Mouse (Mus musculus) neural tube, embryonic 13.5 days (tissue): Measurements from ENCODE around the gene Srp9. TPM values are rescaled to one million over a fixed set of nuclear protein-coding genes. Genes with fewer than 3 reads are reported as not detected.
"Not testable (repeated sequence)": the region's sequence is repeated elsewhere in the genome, so short reads cannot be mapped to it uniquely, and the experiment has no call there.

Experiments used
- ATAC-seq: fragments of 200-750 bp; cut with Nextera tagmentation; 2 replicates; pipeline ENCODE4 v1.8.0; 2017; ENCODE audit warnings: low read depth, mild to moderate bottlenecking, moderate TSS enrichment, moderate library complexity
- H3K27ac ChIP-seq: fragments of 300-500 bp; sonication (generic); replicated peaks from 2 replicates; pipeline ENCODE4 v1.5.1; 2015; ENCODE audit warnings: moderate library complexity, mild to moderate bottlenecking, inconsistent platforms
- H3K27me3 ChIP-seq: fragments of 300-500 bp; sonication (generic); 2 replicates; pipeline ENCODE4 v1.6.1; 2015; ENCODE audit warnings: mild to moderate bottlenecking, inconsistent platforms
- H3K36me3 ChIP-seq: fragments of 300-500 bp; sonication (generic); 2 replicates; pipeline ENCODE4 v1.6.1; 2015; ENCODE audit warnings: mild to moderate bottlenecking, inconsistent platforms
- H3K4me1 ChIP-seq: fragments of 300-500 bp; sonication (generic); replicated peaks from 2 replicates; pipeline ENCODE4 v1.6.1; 2015; ENCODE audit warnings: inconsistent platforms
- H3K4me2 ChIP-seq: fragments of 300-500 bp; sonication (generic); 2 replicates; pipeline ENCODE4 v1.6.1; 2015; ENCODE audit warnings: inconsistent platforms, mild to moderate bottlenecking, moderate library complexity
- H3K4me3 ChIP-seq: fragments of 300-500 bp; sonication (generic); 2 replicates; pipeline ENCODE4 v1.5.1; 2015; ENCODE audit warnings: mild to moderate bottlenecking, inconsistent platforms
- H3K9ac ChIP-seq: fragments of 300-500 bp; sonication (generic); 2 replicates; pipeline ENCODE4 v1.6.1; 2015; ENCODE audit warnings: moderate library complexity, mild to moderate bottlenecking, inconsistent platforms
- H3K9me3 ChIP-seq: fragments of 300-500 bp; sonication (generic); 2 replicates; pipeline ENCODE4 v1.6.1; 2016; ENCODE audit warnings: inconsistent platforms
- WGBS: fragments of 180-500 bp; shearing (Covaris S2); methylation state at CpG from one replicate; pipeline ENCODE4 v1.1.7; 2015; 5-methylcytosine and 5-hydroxymethylcytosine counted together
- polyA plus RNA-seq: library from polyadenylated mRNA; unstranded; fragments of >200 nt; fragmentation: Nextera tagmentation; extraction: Ambion mirVana; gene quantifications from 2 replicates; pipeline ENCODE4 v1.2.1, GENCODE M21; 2015

Srp9 gene
- polyA plus RNA-seq, 1 experiment from 2014 or later = 139 TPM

- Histone ChIP-seq H3K27me3 (no peaks in the 10 kb centered on the region), H3K4me2 (no peak overlapping the region), H3K4me3 (no peak overlapping the region), H3K9ac (no peak overlapping the region), H3K27ac (no peak overlapping the region), H3K9me3 (no peaks in the 10 kb centered on the region), H3K4me1 (no peaks in the 10 kb centered on the region), H3K36me3 (no peaks in the 10 kb centered on the region)
- ATAC-seq = no peak
- 10% methylated on average over 5 of the region's 5 CpGs for WGBS
Measured at GRCm38 (mm10) chr1:182162951-182163350, 38.4 kb downstream of the Srp9 start.

DNA sequence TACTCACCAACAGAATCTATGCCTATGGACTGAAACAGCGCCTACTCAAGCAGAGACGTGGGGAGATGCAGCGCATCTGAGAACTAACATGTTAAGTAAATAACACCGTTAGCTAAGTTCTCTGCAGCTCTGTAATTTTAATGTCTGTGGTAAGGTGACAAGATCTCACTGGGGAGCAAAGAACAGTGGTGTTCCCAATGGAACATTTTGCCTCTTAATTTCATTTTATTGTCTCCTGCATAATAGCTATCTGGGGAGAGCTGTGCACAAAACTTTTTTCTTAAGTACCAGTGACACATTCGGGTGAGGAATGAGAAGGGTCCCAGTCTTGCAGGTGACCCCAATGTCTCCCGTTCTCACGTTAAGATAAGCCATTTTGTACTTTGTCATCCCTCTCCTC lies 39.8 kb downstream of the Srp9 start, which contains the start of gene Vmn1r1:
Gene Vmn1r1 (minus strand): TSS at position 101 of the 400 bp plus-strand sequence.
- ATAC-seq = no peak
- Histone ChIP-seq H3K27me3 (no peaks in the 10 kb centered on the region), H3K9me3 (no peaks in the 10 kb centered on the region), H3K4me3 (no peak within 1 kb of the TSS), H3K4me2 (no peak within 1 kb of the TSS), H3K4me1 (no peaks in the 10 kb centered on the region), H3K9ac (no peak within 1 kb of the TSS), H3K27ac (no peak within 1 kb of the TSS), H3K36me3 (no peaks in the 10 kb centered on the region)
- WGBS = 86% methylated on average over 7 of the region's 7 CpGs

DNA sequence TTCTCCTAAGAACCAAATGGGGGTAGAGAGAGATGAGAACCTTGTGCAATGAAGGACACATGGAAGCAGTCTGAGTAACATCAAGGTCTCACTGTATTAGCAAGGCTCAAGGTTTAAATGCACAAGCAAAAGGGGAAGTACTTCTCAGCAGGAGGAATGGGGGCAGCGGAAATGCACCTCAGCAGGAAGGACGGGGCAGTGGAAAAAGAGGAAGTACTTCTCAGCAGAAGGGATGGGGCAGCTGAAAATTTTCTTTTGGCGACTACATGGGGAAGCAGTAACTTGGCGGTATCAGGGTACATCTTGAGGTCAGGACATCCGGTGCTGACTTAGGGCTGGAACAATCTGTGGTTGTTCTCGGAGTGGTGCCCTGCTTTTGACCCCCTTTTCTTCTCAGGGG lies 45.7 kb downstream of the Srp9 start:
- not testable (repeated sequence) for H3K27me3 ChIP-seq, H3K27ac ChIP-seq, H3K4me2 ChIP-seq, H3K36me3 ChIP-seq, H3K9me3 ChIP-seq, H3K4me1 ChIP-seq, ATAC-seq, H3K4me3 ChIP-seq, H3K9ac ChIP-seq
- 80% methylated on average over 6 of the region's 6 CpGs for WGBS

DNA sequence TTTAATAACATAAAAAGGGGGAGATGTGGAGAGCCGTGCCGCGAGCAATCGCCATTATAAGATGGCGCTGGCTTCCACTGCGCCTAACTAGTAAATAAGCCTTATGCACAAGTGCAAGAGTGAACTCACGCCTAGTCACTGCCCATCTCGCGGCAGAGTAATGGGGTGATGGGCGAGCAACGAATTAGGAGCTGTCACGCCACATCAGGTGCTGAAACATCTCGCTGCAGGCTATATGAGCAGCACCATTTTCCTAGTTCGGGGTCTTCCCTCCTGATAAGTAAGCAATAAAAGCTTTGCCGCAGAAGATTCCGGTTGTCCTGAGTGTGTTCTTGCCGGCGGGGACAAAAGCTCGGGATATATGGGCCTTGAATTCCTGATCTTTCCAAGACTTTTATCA lies 52.4 kb downstream of the Srp9 start:
- not testable (repeated sequence) for H3K4me3 ChIP-seq, H3K36me3 ChIP-seq, H3K9ac ChIP-seq, ATAC-seq, H3K9me3 ChIP-seq, H3K4me2 ChIP-seq, H3K27me3 ChIP-seq, H3K27ac ChIP-seq, H3K4me1 ChIP-seq
- WGBS = 92% methylated on average over 19 of the region's 19 CpGs

GRCm38 (mm10) chr1:182181456-182182305 lies 57.1 kb downstream of the Srp9 start:
- no peaks in the 10 kb centered on the region for H3K4me1 ChIP-seq
- no peak overlapping the region for H3K4me2 ChIP-seq
- H3K4me3 ChIP-seq = no peak overlapping the region
- no peaks in the 10 kb centered on the region for H3K9me3 ChIP-seq
- no peak overlapping the region for H3K27ac ChIP-seq
- 65% methylated on average over 5 of the region's 5 CpGs for WGBS
- no peak for ATAC-seq
- H3K36me3 ChIP-seq = no peaks in the 10 kb centered on the region
- no peaks in the 10 kb centered on the region for H3K27me3 ChIP-seq
- no peak overlapping the region for H3K9ac ChIP-seq

Other genes with a start within 250 kb of the Srp9 start
- 34.7 and 35.6 TPM in 2 replicates for gene Enah, start 104.7 kb upstream of the Srp9 start, polyA plus RNA-seq
- not detected in 2 replicates for gene Vmn1r1, start 39.7 kb downstream of the Srp9 start, polyA plus RNA-seq
- 80.5 and 82.9 TPM in 2 replicates for gene Degs1, start 158.1 kb downstream of the Srp9 start, polyA plus RNA-seq
- 27.2 and 28.1 TPM in 2 replicates for gene Fbxo28, start 216.9 kb downstream of the Srp9 start, polyA plus RNA-seq